Mouse (Mus musculus) testis, adult 2 months (tissue): ENCODE data around the gene Slfn3. TPM values are rescaled to one million over a fixed set of nuclear protein-coding genes. Genes with fewer than 3 reads are reported as not detected.
"Not testable (repeated sequence)": the region's sequence is repeated elsewhere in the genome, so short reads cannot be mapped to it uniquely, and the experiment has no call there.

Experiments used
- H3K27ac ChIP-seq: fragments of 200-500 bp; 2 replicates; pipeline ENCODE4 v1.5.1; 2012; ENCODE audit warnings: low read depth, low read length; ENCODE audit not compliant: control insufficient read depth, insufficient read depth
- H3K27me3 ChIP-seq: fragments of 200-500 bp; 2 replicates; pipeline ENCODE4 v1.6.1; 2012; ENCODE audit warnings: mild to moderate bottlenecking, low read length, moderate library complexity; ENCODE audit not compliant: control insufficient read depth, insufficient read depth
- H3K36me3 ChIP-seq: fragments of 200-500 bp; 2 replicates; pipeline ENCODE4 v1.6.1; 2012; ENCODE audit warnings: mild to moderate bottlenecking, low read length; ENCODE audit not compliant: control insufficient read depth, insufficient read depth
- H3K4me1 ChIP-seq: fragments of 200-500 bp; 2 replicates; pipeline ENCODE4 v1.6.1; 2012; ENCODE audit warnings: low read length; ENCODE audit not compliant: control insufficient read depth, insufficient read depth
- H3K4me3 ChIP-seq: fragments of 200-500 bp; 2 replicates; pipeline ENCODE4 v1.5.1; 2012; ENCODE audit warnings: low read depth, mild to moderate bottlenecking, low read length, moderate library complexity, mixed read lengths; ENCODE audit not compliant: control insufficient read depth
- CTCF ChIP-seq: fragments of 200-500 bp; IDR thresholded peaks from 2 replicates; pipeline ENCODE4 v1.5.1; 2012; ENCODE audit warnings: low read depth, mild to moderate bottlenecking, inconsistent platforms, low read length, moderate library complexity; ENCODE audit not compliant: control insufficient read depth, insufficient read depth, insufficient replicate concordance
- POLR2A ChIP-seq: fragments of 200-500 bp; IDR thresholded peaks from 2 replicates; pipeline ENCODE4 v1.6.1; 2012; ENCODE audit warnings: low read depth, mild to moderate bottlenecking, inconsistent platforms, low read length, moderate library complexity; ENCODE audit not compliant: control insufficient read depth
- polyA plus RNA-seq: library from polyadenylated mRNA; depleted of rRNA; stranded (reverse); fragments of >200 nt; gene quantifications from 2 replicates; pipeline ENCODE4 v1.2.3, GENCODE M21; 2012; rRNA removed

Gene Slfn3
- polyA plus RNA-seq, result 0.64 and 0.66 TPM in 2 replicates

DNA sequence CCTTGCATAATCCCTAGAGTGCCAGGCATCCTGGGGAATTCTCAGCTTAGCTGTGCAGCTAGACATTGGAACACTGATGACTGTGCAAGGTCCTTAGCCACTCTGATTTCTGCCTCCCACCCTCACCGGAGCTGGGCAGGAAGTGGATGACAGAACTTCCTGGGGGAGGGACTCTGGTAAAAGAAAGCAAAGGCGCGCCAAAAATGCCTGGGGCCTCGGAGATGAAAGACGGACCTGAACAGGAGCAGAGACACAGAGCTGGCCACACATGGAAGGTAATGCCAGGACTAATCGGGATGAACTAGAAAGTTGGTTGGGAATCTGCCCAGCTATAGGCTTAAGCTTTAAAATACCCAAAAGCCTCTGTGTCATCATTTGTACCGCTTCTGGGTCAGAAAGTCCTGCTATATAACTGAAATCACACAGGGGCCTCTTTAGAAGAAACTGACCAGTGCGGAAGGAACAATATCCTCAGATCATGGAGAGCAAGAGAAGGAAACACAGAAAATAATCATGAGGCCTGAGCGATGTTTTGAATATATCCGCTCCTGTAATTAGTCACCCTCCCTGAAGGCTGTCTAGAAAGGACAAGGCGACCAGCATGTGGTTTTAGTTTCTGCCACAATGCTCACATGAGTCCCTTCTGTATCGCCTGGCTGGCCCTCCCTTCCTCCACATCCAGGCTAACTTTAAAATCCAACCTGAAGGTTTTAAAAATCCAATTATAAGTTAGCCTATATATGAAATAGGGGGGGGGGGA, at the start of gene Slfn3:
Slfn3 (plus strand) TSS at position 197 of the 760 bp plus-strand sequence.
- H3K36me3 ChIP-seq, result no peaks in the 10 kb centered on the region
- no peak within 1 kb of the TSS for H3K27ac ChIP-seq
- H3K4me3 ChIP-seq, result no peak within 1 kb of the TSS
- no peaks in the 10 kb centered on the region for H3K27me3 ChIP-seq
- no peaks in the 10 kb centered on the region for H3K4me1 ChIP-seq
- no peak for TF ChIP-seq POLR2A
- no peak for TF ChIP-seq CTCF

GRCm38 (mm10) chr11:83148939-83149338, 42.2 kb upstream of the Slfn3 start:
- not testable (repeated sequence) for H3K36me3 ChIP-seq, H3K4me3 ChIP-seq, H3K27ac ChIP-seq, H3K27me3 ChIP-seq, H3K4me1 ChIP-seq

- no peak for TF ChIP-seq POLR2A
- no peak for TF ChIP-seq CTCF
- H3K27ac ChIP-seq, result no peak within 1 kb of the TSS
- no peaks in the 10 kb centered on the region for H3K36me3 ChIP-seq
- H3K4me3 ChIP-seq, result peak within 1 kb of the TSS; percentile 42
- H3K27me3 ChIP-seq, result no peaks in the 10 kb centered on the region
- peaks cover 3% of the 10 kb centered on the region for H3K4me1 ChIP-seq
Measured at GRCm38 (mm10) chr11:83174948-83175539, 16.1 kb upstream of the Slfn3 start, which contains the start of gene Slfn4. Gene Slfn4, plus strand, starts transcription at chr11:83175186.

GRCm38 (mm10) chr11:83192001-83192400, 871 bp downstream of the Slfn3 start:
- Histone ChIP-seq H3K27ac (no peak overlapping the region), H3K27me3 (no peaks in the 10 kb centered on the region), H3K4me3 (no peak overlapping the region), H3K36me3 (no peaks in the 10 kb centered on the region), H3K4me1 (no peaks in the 10 kb centered on the region)
- no peak for TF ChIP-seq POLR2A
- no peak for TF ChIP-seq CTCF

DNA sequence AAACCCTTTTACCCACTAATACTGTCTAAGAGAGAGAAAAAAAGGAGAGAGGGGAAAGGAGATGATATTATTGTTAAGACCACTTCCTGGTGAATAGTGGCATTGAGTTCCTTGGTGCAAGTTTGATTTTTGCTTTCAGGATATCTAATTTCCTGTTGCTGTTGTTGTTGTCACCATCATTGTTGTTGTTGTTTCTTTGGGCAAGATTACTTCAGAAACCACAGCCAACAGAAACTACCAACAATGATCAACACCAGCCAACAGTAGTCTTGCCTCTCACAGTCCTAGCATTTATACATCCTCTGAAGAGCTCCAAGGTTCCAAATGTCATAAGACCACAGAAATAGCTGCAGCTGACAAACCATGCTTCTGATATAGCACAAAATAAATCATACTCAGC, 13.9 kb downstream of the Slfn3 start:
- Histone ChIP-seq H3K27ac (no peak overlapping the region), H3K36me3 (no peaks in the 10 kb centered on the region), H3K4me1 (no peaks in the 10 kb centered on the region), H3K4me3 (no peak overlapping the region), H3K27me3 (no peaks in the 10 kb centered on the region)
- TF ChIP-seq POLR2A (no peak), CTCF (no peak)

DNA sequence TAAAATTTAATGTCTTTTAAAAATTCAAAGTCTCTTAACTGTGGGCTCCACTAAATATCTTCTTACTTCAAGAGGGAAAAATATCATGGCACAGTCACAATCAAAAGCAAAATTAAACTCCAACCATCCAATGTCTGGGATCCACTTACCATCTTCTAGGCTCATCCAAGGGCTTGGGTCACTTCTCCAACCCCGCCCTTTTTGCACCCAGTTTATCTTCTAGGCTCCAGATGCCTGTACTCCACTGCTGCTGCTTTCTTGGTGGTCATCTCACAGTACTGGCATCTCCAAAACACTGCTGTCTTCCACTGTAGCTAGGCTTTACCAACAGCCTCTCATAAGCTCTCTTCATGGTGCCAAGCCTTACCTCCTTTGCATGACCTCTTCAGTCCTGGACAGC, 25.0 kb downstream of the Slfn3 start:
- no peak overlapping the region for H3K27ac ChIP-seq
- TF ChIP-seq POLR2A (no peak), CTCF (no peak)
- H3K27me3 ChIP-seq, result no peaks in the 10 kb centered on the region
- H3K4me3 ChIP-seq, result no peak overlapping the region
- H3K36me3 ChIP-seq, result no peaks in the 10 kb centered on the region
- no peaks in the 10 kb centered on the region for H3K4me1 ChIP-seq

GRCm38 (mm10) chr11:83221328-83221877, 30.3 kb downstream of the Slfn3 start:
- TF ChIP-seq CTCF (no peak), POLR2A (no peak)
- H3K4me3 ChIP-seq, result no peak overlapping the region
- H3K27ac ChIP-seq, result no peak overlapping the region
- H3K4me1 ChIP-seq, result no peaks in the 10 kb centered on the region
- H3K27me3 ChIP-seq, result no peaks in the 10 kb centered on the region
- no peaks in the 10 kb centered on the region for H3K36me3 ChIP-seq
